Mouse (Mus musculus): ENCODE results near the gene Nsd2. TPM values are rescaled to one million over a fixed set of nuclear protein-coding genes. Genes with fewer than 3 reads are reported as not detected.
"Not testable (repeated sequence)": the region's sequence is repeated elsewhere in the genome, so short reads cannot be mapped to it uniquely, and the experiment has no call there.

Gene Nsd2
- polyA plus RNA-seq, 1 experiment from 2014 or later, result 117 TPM

GRCm38 (mm10) chr5:33903176-33903575 lies 82.7 kb downstream of the Nsd2 start:
- no peak overlapping the region for H3K4me3 ChIP-seq (ENCODE audit: low read depth, low read length)
- DNase-seq (ENCODE audit: low spot score, missing footprints), result peak; percentile 72
- 90% methylated on average over 9 of the region's 9 CpGs for WGBS
- no peak overlapping the region for H3K4me2 ChIP-seq
- H3K9ac ChIP-seq (ENCODE audit: low read length), result no peak overlapping the region
- H3K4me1 ChIP-seq (ENCODE audit: control insufficient read depth, insufficient read depth, low read length), result no peaks in the 10 kb centered on the region
- no peaks in the 10 kb centered on the region for H3K27me3 ChIP-seq (ENCODE audit: control insufficient read depth, insufficient read depth, low read length)
- H3K9me3 ChIP-seq (ENCODE audit: control insufficient read depth, low read length), result no peaks in the 10 kb centered on the region
- no peak for ATAC-seq (ENCODE audit: low FRiP score)
- no peak overlapping the region for H3K27ac ChIP-seq (ENCODE audit: low read depth, low read length)
- peaks cover 29% of the 10 kb centered on the region; the same call in 1 of the 2 replicates for H3K36me3 ChIP-seq (ENCODE audit: control insufficient read depth, insufficient read depth, low read length)

- H3K27ac ChIP-seq (ENCODE audit: low read depth, low read length); DNase-seq (ENCODE audit: low spot score, missing footprints); ATAC-seq (ENCODE audit: low FRiP score); H3K27me3 ChIP-seq (ENCODE audit: control insufficient read depth, insufficient read depth, low read length); H3K4me1 ChIP-seq (ENCODE audit: control insufficient read depth, insufficient read depth, low read length); H3K4me2 ChIP-seq; H3K9me3 ChIP-seq (ENCODE audit: control insufficient read depth, low read length); H3K4me3 ChIP-seq (ENCODE audit: low read depth, low read length); H3K9ac ChIP-seq (ENCODE audit: low read length): not testable (repeated sequence)
- H3K36me3 ChIP-seq (ENCODE audit: control insufficient read depth, insufficient read depth, low read length), result peaks cover 14% of the 10 kb centered on the region
Observed at GRCm38 (mm10) chr5:33915031-33915430, 94.5 kb downstream of the Nsd2 start.

DNA sequence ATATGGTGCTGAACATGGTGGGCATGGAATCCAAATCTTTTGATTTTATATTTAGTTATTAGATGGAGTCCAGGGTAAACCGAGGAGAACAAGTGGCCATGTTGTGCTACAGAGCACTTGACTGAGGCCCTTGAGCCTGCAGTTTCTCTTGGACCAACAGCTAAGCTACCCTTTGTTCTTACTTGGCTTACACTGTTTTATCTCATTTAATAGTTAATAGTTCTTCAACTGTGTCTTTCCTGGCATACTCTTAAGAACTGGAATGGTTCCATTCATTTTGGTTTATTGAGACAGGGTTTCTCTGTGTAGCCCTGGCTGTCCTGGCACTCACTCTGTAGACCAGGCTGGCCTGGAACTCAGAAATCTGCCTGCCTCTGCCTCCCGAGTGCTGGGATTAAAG lies 96.1 kb downstream of the Nsd2 start:
- not testable (repeated sequence) for ATAC-seq (ENCODE audit: low FRiP score); H3K27ac ChIP-seq (ENCODE audit: low read depth, low read length); H3K4me2 ChIP-seq; H3K9me3 ChIP-seq (ENCODE audit: control insufficient read depth, low read length); H3K27me3 ChIP-seq (ENCODE audit: control insufficient read depth, insufficient read depth, low read length); DNase-seq (ENCODE audit: low spot score, missing footprints); H3K4me1 ChIP-seq (ENCODE audit: control insufficient read depth, insufficient read depth, low read length); H3K4me3 ChIP-seq (ENCODE audit: low read depth, low read length); H3K9ac ChIP-seq (ENCODE audit: low read length)
- peaks cover 22% of the 10 kb centered on the region for H3K36me3 ChIP-seq (ENCODE audit: control insufficient read depth, insufficient read depth, low read length)
- WGBS, result 98% methylated on average over 2 of the region's 2 CpGs

DNA sequence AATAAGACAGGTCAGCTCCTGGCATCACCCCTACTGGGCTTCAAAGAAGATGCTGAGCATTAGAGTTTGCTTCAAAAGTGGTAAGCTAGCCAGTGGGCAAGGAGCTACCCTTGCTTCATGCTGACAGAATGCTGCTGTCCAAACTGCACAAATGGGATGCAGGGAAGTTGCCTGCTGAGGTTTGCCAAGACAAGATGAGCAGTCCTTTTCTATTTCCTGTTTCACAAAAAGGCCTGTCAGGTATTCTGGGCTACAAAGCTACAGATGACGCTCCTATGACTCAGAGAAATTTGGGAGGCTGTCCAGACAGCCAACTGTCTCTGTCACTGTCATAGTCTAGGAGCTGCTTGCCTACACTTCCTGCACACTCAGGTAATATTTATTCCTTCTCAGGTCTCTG lies 98.9 kb downstream of the Nsd2 start:
- Histone ChIP-seq H3K4me2 (no peak overlapping the region), H3K27ac (ENCODE audit: low read depth, low read length) (no peak overlapping the region), H3K9me3 (ENCODE audit: control insufficient read depth, low read length) (no peaks in the 10 kb centered on the region), H3K27me3 (ENCODE audit: control insufficient read depth, insufficient read depth, low read length) (no peaks in the 10 kb centered on the region), H3K36me3 (ENCODE audit: control insufficient read depth, insufficient read depth, low read length) (peaks cover 18% of the 10 kb centered on the region), H3K4me3 (ENCODE audit: low read depth, low read length) (no peak overlapping the region), H3K4me1 (ENCODE audit: control insufficient read depth, insufficient read depth, low read length) (no peaks in the 10 kb centered on the region), H3K9ac (ENCODE audit: low read length) (no peak overlapping the region)
- 100% methylated on average over 1 of the region's 1 CpGs for WGBS
- DNase-seq (ENCODE audit: low spot score, missing footprints), result no peak
- no peak for ATAC-seq (ENCODE audit: low FRiP score)

DNA sequence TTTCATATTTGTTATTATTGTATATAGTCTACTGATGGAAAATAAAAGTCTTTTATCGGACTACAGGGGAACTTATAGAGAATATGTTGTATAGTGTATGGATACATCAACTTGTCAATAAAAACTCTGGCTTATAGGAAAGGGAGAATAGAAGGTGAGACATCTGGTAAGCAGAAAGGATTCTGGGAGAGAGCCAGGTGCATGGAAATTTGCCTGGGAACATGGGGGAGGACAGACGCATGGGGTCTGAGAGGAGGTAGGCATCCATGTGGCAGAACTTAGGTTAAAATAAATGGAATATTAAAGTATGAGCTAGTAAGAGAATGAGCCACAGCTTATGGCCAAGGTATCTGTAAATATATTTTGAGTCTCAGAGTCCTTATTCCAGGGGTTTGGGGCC lies 99.5 kb downstream of the Nsd2 start:
- Histone ChIP-seq H3K27ac (ENCODE audit: low read depth, low read length) (no peak overlapping the region), H3K9me3 (ENCODE audit: control insufficient read depth, low read length) (no peaks in the 10 kb centered on the region), H3K36me3 (ENCODE audit: control insufficient read depth, insufficient read depth, low read length) (peaks cover 18% of the 10 kb centered on the region), H3K27me3 (ENCODE audit: control insufficient read depth, insufficient read depth, low read length) (no peaks in the 10 kb centered on the region), H3K9ac (ENCODE audit: low read length) (no peak overlapping the region), H3K4me1 (ENCODE audit: control insufficient read depth, insufficient read depth, low read length) (no peaks in the 10 kb centered on the region), H3K4me2 (no peak overlapping the region), H3K4me3 (ENCODE audit: low read depth, low read length) (no peak overlapping the region)
- 94% methylated on average over 2 of the region's 2 CpGs for WGBS
- DNase-seq (ENCODE audit: low spot score, missing footprints), result no peak
- ATAC-seq (ENCODE audit: low FRiP score), result no peak

DNA sequence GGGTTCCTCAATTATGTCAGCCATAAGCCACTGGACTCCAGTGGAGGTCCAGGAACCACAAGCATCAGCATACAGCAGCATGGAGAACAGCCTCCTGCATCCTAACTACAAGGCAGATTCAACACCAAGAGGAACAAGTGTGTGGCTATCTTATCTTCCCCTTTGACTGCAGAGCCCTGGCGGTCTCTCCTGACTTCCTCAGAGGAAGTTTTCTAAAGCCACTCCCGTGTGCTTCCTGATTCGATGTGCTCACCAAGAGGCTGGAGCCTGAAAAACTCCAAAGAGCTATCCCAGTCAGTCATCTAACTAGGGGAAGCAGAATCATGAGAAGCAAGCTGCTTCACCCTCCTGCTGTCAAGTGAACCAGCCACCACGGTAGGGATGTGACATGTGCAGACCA lies 100.4 kb downstream of the Nsd2 start:
- Histone ChIP-seq H3K9me3 (ENCODE audit: control insufficient read depth, low read length) (no peaks in the 10 kb centered on the region), H3K4me3 (ENCODE audit: low read depth, low read length) (no peak overlapping the region), H3K27ac (ENCODE audit: low read depth, low read length) (no peak overlapping the region), H3K36me3 (ENCODE audit: control insufficient read depth, insufficient read depth, low read length) (peaks cover 15% of the 10 kb centered on the region), H3K4me1 (ENCODE audit: control insufficient read depth, insufficient read depth, low read length) (no peaks in the 10 kb centered on the region), H3K27me3 (ENCODE audit: control insufficient read depth, insufficient read depth, low read length) (no peaks in the 10 kb centered on the region), H3K4me2 (no peak overlapping the region), H3K9ac (ENCODE audit: low read length) (no peak overlapping the region)
- 90% methylated on average over 4 of the region's 4 CpGs for WGBS
- DNase-seq (ENCODE audit: low spot score, missing footprints) (peak; percentile 53), ATAC-seq (ENCODE audit: low FRiP score) (no peak)

DNA sequence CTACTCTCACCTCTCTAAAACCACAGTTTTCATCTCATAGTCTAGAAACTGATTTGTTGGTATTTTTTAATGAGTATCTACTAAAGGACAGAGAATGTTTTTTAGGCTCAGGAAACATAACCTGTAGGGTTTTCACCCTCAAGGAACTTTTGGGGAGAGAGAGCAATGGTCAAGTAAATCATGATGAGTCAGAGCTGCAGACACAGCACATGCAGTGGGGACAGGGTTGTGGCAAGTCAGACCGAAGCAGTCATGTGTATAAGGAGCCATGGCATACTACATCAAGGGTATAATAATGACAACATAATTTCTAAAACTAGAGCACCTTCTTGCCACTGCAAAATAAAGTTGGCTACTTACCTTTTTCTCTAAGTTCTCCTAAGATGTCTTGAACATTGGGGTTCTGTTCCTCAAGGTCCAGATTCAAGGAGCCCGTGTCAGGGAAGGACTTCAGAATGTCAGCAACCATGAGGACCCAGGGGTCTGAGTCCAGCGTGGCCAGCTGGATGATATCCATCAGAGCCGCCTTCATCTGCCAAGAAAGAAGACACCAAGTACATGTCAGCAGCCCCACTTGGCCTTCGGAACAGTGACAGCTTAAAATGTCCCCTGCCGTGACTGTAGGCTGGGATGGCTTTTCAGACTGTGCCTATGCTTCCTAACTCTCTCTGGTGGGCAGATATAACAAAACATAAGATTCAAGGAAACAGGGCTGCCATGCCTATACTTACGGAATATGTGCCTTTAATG lies 101.1 kb downstream of the Nsd2 start:
- Histone ChIP-seq H3K4me2 (no peak overlapping the region), H3K9me3 (ENCODE audit: control insufficient read depth, low read length) (no peaks in the 10 kb centered on the region), H3K4me3 (ENCODE audit: low read depth, low read length) (no peak overlapping the region), H3K4me1 (ENCODE audit: control insufficient read depth, insufficient read depth, low read length) (no peaks in the 10 kb centered on the region), H3K27ac (ENCODE audit: low read depth, low read length) (no peak overlapping the region), H3K9ac (ENCODE audit: low read length) (no peak overlapping the region), H3K36me3 (ENCODE audit: control insufficient read depth, insufficient read depth, low read length) (peaks cover 11% of the 10 kb centered on the region), H3K27me3 (ENCODE audit: control insufficient read depth, insufficient read depth, low read length) (no peaks in the 10 kb centered on the region)
- 90% methylated on average over 7 of the region's 7 CpGs for WGBS
- DNase-seq (ENCODE audit: low spot score, missing footprints) (no peak), ATAC-seq (ENCODE audit: low FRiP score) (no peak)

- Histone ChIP-seq H3K27me3 (ENCODE audit: control insufficient read depth, insufficient read depth, low read length) (no peaks in the 10 kb centered on the region), H3K9me3 (ENCODE audit: control insufficient read depth, low read length) (no peaks in the 10 kb centered on the region), H3K9ac (ENCODE audit: low read length) (no peak overlapping the region), H3K27ac (ENCODE audit: low read depth, low read length) (no peak overlapping the region), H3K4me2 (no peak overlapping the region), H3K4me1 (ENCODE audit: control insufficient read depth, insufficient read depth, low read length) (no peaks in the 10 kb centered on the region), H3K4me3 (ENCODE audit: low read depth, low read length) (no peak overlapping the region), H3K36me3 (ENCODE audit: control insufficient read depth, insufficient read depth, low read length) (peaks cover 11% of the 10 kb centered on the region)
- 42% methylated on average over 2 of the region's 2 CpGs for WGBS
- DNase-seq (ENCODE audit: low spot score, missing footprints), result peak; percentile 23
- ATAC-seq (ENCODE audit: low FRiP score), result no peak
Observed at GRCm38 (mm10) chr5:33922566-33922965, 102.0 kb downstream of the Nsd2 start.

DNA sequence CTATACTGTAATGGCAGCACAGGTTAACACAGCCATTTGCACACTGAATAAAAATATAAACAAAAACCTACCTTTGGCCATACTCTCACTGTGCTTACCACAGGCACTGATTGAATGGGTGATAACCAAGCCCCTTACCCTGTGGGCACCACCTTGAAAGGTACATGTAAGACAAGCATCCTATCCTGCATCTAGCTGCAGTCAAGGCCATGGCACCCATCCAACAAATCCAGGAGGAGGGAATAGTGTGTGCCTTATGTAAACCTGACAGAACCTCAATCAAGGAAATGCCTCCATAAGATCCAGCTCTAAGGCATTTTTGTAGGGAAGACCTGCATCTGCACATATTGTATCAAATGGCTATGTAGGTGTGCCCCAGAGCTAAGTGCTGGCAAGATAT lies 105.6 kb downstream of the Nsd2 start:
- Histone ChIP-seq H3K4me3 (ENCODE audit: low read depth, low read length) (no peak overlapping the region), H3K9me3 (ENCODE audit: control insufficient read depth, low read length) (peaks cover 4% of the 10 kb centered on the region; the same call in 1 of the 2 replicates), H3K4me1 (ENCODE audit: control insufficient read depth, insufficient read depth, low read length) (no peaks in the 10 kb centered on the region), H3K9ac (ENCODE audit: low read length) (no peak overlapping the region), H3K4me2 (no peak overlapping the region), H3K27ac (ENCODE audit: low read depth, low read length) (no peak overlapping the region), H3K27me3 (ENCODE audit: control insufficient read depth, insufficient read depth, low read length) (no peaks in the 10 kb centered on the region), H3K36me3 (ENCODE audit: control insufficient read depth, insufficient read depth, low read length) (peaks cover 12% of the 10 kb centered on the region)
- ATAC-seq (ENCODE audit: low FRiP score) (no peak), DNase-seq (ENCODE audit: low spot score, missing footprints) (no peak)
